Mouse (Mus musculus): Measurements from ENCODE around the gene Sgcd. TPM values are rescaled to one million over a fixed set of nuclear protein-coding genes. Genes with fewer than 3 reads are reported as not detected.

The Sgcd gene
- total and polyA plus RNA-seq, 3 experiments: 0.38 to 2.4 (median 0.43) TPM

DNA sequence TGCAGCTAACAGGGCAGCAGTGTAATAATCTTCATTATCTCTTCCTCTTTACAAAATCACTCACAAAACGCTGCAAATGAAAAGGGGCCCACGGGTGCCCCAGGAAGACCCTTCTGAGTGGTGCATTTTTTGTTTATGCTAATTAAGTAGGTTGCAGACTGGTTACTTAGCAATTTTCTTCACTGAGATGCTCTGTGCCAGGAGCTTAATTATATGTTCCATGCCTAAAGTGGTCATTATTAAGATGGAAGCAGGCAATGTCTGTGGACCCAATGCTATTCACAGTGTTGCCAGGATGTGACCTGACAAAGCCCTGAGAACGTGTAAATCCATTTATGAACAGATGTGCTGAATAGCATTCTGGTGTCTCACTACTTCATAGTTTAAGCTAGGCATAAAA is 529.6 kb downstream of the Sgcd start:
- Histone ChIP-seq H3K79me2 (replicated peaks; ENCODE audit: control insufficient read depth, extremely low read depth, insufficient read depth, poor library complexity, severe bottlenecking) (no peaks in the 10 kb centered on the region), H3K9me3 (replicated peaks; ENCODE audit: low read length) (no peaks in the 10 kb centered on the region), H3K4me3 (replicated peaks in 1 of 3; ENCODE audit: low read depth in 2 of 3, low read length in 2 of 3, poor library complexity in 1 of 3) (no peak overlapping the region), H3K36me3 (replicated peaks in 1 of 2; ENCODE audit: control insufficient read depth in 1 of 2, insufficient read depth in 1 of 2, low read length in 1 of 2) (no peaks in the 10 kb centered on the region), H3K27me3 (replicated peaks) (no peaks in the 10 kb centered on the region), H3K4me2 (ENCODE audit: insufficient read depth, low read depth, poor library complexity, severe bottlenecking) (no peak overlapping the region), H3K4me1 (ENCODE audit: control insufficient read depth in 1 of 2, insufficient read depth in 2 of 2) (peaks cover 0 to 6% of the 10 kb centered on the region in 2 experiments; a peak in 2 of 4 replicates), H3K9ac (ENCODE audit: insufficient read depth, low read depth) (no peak overlapping the region), H3K27ac (ENCODE audit: insufficient read depth, low read depth) (no peak overlapping the region)
- DNase-seq (ENCODE audit: extremely low read depth): no peak
- no peak for TF ChIP-seq ZC3H11A (IDR thresholded peaks at IDR 0.05; ENCODE audit: low read depth, low read length)
- TF ChIP-seq JUN (IDR thresholded peaks at IDR 0.05; ENCODE audit: insufficient read depth, low read depth, low read length): no peak
- TF ChIP-seq USF1 (IDR thresholded peaks at IDR 0.05; ENCODE audit: low read depth, low read length): no peak
- dilution Hi-C loops (cut with MboI; ENCODE audit: extremely low pct_ligation_motif_present, extremely low pct_unique_long_range_greater_than_20kb, low sequenced_read_pairs): no loop called here
- in situ Hi-C loops (cut with MboI; ENCODE audit: low pct_ligation_motif_present, low pct_unique_long_range_greater_than_20kb, low sequenced_read_pairs): no loop called here

DNA sequence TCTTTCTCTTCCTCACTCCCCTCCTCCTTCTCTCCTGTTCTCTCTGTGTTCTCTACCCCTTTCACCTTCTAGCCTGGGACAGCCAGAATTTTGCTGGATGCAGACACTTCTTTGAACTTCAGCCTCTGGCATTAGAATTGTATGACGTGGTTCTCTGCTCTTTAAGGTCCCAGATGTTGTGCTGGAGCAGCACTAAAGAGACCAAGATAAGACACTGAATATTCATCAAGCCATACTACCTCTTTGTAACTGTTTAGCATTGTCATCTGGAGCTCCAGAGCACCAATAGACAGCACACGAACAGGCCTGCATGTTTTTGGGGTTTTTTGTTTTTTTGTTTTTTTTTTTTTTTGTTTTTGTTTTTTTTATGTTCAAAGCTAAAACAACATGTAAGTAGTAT is 541.0 kb downstream of the Sgcd start:
- in situ Hi-C loops (cut with MboI; ENCODE audit: low pct_ligation_motif_present, low pct_unique_long_range_greater_than_20kb, low sequenced_read_pairs): no loop called here
- no peak overlapping the region for H3K27ac ChIP-seq (ENCODE audit: insufficient read depth, low read depth)
- dilution Hi-C loops (cut with MboI; ENCODE audit: extremely low pct_ligation_motif_present, extremely low pct_unique_long_range_greater_than_20kb, low sequenced_read_pairs): no loop called here

DNA sequence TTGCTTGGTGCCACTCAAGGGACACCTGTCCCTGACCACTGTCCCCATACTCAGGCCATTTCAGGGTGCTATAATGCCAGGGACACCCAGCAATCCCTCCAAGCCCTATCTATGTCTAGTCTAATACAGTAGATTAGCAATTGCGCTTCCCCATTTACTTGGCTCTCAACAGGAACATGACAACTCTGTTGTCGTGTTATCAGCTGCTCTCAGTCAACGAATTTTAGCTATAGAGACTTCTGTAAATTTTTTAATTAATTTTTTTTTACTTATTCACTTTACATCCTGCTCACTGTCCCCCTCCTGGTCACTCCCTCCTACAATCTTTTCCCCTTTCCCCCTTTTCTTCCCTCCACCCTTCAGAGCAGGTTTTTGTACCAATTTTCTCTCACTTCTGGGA is 542.4 kb downstream of the Sgcd start:
- Histone ChIP-seq H3K9ac (ENCODE audit: insufficient read depth, low read depth) (no peak overlapping the region), H3K4me3 (replicated peaks in 1 of 3; ENCODE audit: low read depth in 2 of 3, low read length in 2 of 3, poor library complexity in 1 of 3) (no peak overlapping the region), H3K27ac (ENCODE audit: insufficient read depth, low read depth) (no peak overlapping the region), H3K9me3 (replicated peaks; ENCODE audit: low read length) (no peaks in the 10 kb centered on the region), H3K4me2 (ENCODE audit: insufficient read depth, low read depth, poor library complexity, severe bottlenecking) (no peak overlapping the region), H3K79me2 (replicated peaks; ENCODE audit: control insufficient read depth, extremely low read depth, insufficient read depth, poor library complexity, severe bottlenecking) (no peaks in the 10 kb centered on the region), H3K4me1 (ENCODE audit: control insufficient read depth in 1 of 2, insufficient read depth in 2 of 2) (no peaks in the 10 kb centered on the region), H3K27me3 (replicated peaks) (no peaks in the 10 kb centered on the region), H3K36me3 (replicated peaks in 1 of 2; ENCODE audit: control insufficient read depth in 1 of 2, insufficient read depth in 1 of 2, low read length in 1 of 2) (no peaks in the 10 kb centered on the region)
- no peak for DNase-seq (ENCODE audit: extremely low read depth)
- TF ChIP-seq ELF1 (IDR thresholded peaks at IDR 0.05; ENCODE audit: low read depth, low read length) (no peak), NELFE (IDR thresholded peaks at IDR 0.05; ENCODE audit: low read depth, low read length) (no peak), POLR2A (IDR thresholded peaks at IDR 0.05; ENCODE audit: low read depth, low read length) (no peak), MAX (IDR thresholded peaks at IDR 0.05; ENCODE audit: low read length) (no peak), CTCF (conservative IDR thresholded peaks at IDR 0.05 in 1 of 2, IDR thresholded peaks at IDR 0.05 in 1 of 2; ENCODE audit: low read depth in 2 of 2, low read length in 2 of 2) (no peak), ETS1 (conservative IDR thresholded peaks at IDR 0.05; ENCODE audit: low read depth, low read length) (no peak), JUN (IDR thresholded peaks at IDR 0.05; ENCODE audit: insufficient read depth, low read depth, low read length) (no peak), KAT2A (IDR thresholded peaks at IDR 0.05; ENCODE audit: insufficient replicate concordance, low read length) (no peak), MXI1 (IDR thresholded peaks at IDR 0.05; ENCODE audit: low read depth, low read length) (no peak)
- in situ Hi-C loops (cut with MboI; ENCODE audit: low pct_ligation_motif_present, low pct_unique_long_range_greater_than_20kb, low sequenced_read_pairs) (no loop called here), dilution Hi-C loops (cut with MboI; ENCODE audit: extremely low pct_ligation_motif_present, extremely low pct_unique_long_range_greater_than_20kb, low sequenced_read_pairs) (no loop called here)

More for the DNA sequence above, 541.0 kb downstream of the Sgcd start:
- H3K27me3 ChIP-seq (replicated peaks): no peaks in the 10 kb centered on the region
- TF ChIP-seq CTCF (conservative IDR thresholded peaks at IDR 0.05 in 1 of 2, IDR thresholded peaks at IDR 0.05 in 1 of 2; ENCODE audit: low read depth in 2 of 2, low read length in 2 of 2) (no peak), ZKSCAN1 (IDR thresholded peaks at IDR 0.05; ENCODE audit: borderline replicate concordance, low read depth, low read length) (no peak), E2F4 (IDR thresholded peaks at IDR 0.05; ENCODE audit: insufficient replicate concordance, low read depth, low read length) (no peak)
- no peak overlapping the region for H3K4me3 ChIP-seq (replicated peaks in 1 of 3; ENCODE audit: low read depth in 2 of 3, low read length in 2 of 3, poor library complexity in 1 of 3)
- H3K9ac ChIP-seq (ENCODE audit: insufficient read depth, low read depth): no peak overlapping the region
- DNase-seq (ENCODE audit: extremely low read depth): no peak
- no peaks in the 10 kb centered on the region for H3K36me3 ChIP-seq (replicated peaks in 1 of 2; ENCODE audit: control insufficient read depth in 1 of 2, insufficient read depth in 1 of 2, low read length in 1 of 2)
- no peaks in the 10 kb centered on the region for H3K9me3 ChIP-seq (replicated peaks; ENCODE audit: low read length)
- H3K4me1 ChIP-seq (ENCODE audit: control insufficient read depth in 1 of 2, insufficient read depth in 2 of 2): no peaks in the 10 kb centered on the region
- no peaks in the 10 kb centered on the region for H3K79me2 ChIP-seq (replicated peaks; ENCODE audit: control insufficient read depth, extremely low read depth, insufficient read depth, poor library complexity, severe bottlenecking)
- H3K4me2 ChIP-seq (ENCODE audit: insufficient read depth, low read depth, poor library complexity, severe bottlenecking): no peak overlapping the region
